Mouse (Mus musculus): ENCODE results near the gene Smarcd1. TPM values are rescaled to one million over a fixed set of nuclear protein-coding genes. Genes with fewer than 3 reads are reported as not detected.

Smarcd1 gene
- total and polyA plus RNA-seq, 2 experiments: 2.0 to 8.5 TPM

DNA sequence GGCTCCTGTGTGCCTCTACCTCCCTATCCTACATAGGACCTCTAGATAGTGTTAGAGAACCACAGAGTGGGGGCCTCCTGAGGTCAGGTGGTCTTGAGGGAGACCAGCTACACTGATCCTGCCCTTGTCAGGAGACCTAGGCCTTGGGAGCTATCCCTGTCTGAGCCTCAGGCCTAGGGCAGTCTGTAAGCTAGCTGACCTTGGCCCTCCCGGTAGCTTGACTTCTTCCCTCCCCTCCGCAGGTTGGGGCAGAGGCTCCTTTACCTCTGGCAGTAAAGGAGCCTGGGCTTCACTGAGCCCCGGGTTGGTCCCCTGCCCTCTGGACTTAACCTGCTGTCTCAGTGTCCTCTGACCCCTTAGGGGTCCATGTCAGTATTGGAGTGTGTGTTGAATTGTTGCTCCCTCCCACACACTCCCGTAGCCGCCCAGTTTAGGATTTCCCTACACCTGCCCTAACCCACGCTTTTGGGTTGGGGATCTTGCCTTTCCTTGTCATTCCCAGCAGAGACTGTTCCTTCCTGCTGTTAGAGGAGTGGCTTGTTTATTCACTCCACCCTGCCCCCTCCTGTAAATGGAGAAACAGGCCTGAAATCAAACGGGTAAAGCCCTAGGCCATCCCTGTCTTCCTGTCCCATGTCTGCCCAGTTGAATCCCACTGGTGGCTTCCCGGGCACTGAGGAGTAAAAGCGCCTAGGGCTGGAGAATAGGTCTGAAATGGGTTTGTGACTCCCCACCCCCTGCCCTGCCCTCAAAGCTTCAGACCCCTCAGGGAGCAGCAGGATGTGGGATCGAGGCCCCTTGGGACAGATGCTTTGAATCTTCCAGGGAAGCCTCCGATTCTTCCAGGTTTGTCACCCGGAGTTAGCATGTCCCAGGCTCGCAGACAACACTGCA, 11.0 kb downstream of the Smarcd1 start:
- Histone ChIP-seq H3K27ac (replicated peaks; ENCODE audit: insufficient read depth, low read depth, low read length) (no peak overlapping the region), H3K9ac (ENCODE audit: low read depth, low read length) (no peak overlapping the region), H3K36me3 (ENCODE audit: control insufficient read depth, insufficient read depth, low read length) (no peaks in the 10 kb centered on the region), H3K79me2 (ENCODE audit: control insufficient read depth, insufficient read depth, low read length) (no peaks in the 10 kb centered on the region), H3K4me1 (ENCODE audit: control insufficient read depth, insufficient read depth, low read length) (peaks cover 44% of the 10 kb centered on the region), H3K4me3 (ENCODE audit: insufficient read depth, low read depth, low read length) (no peak overlapping the region), H3K27me3 (ENCODE audit: control insufficient read depth, insufficient read depth, low read length) (no peaks in the 10 kb centered on the region)
- no peak for TF ChIP-seq CTCF (IDR thresholded peaks at IDR 0.05; ENCODE audit: low read depth, low read length)
- no peak for TF ChIP-seq POLR2A (IDR thresholded peaks at IDR 0.05; ENCODE audit: extremely low read depth, insufficient read depth, low read length)
- no peak for DNase-seq (ENCODE audit: extremely low read depth, low read depth, low spot score)
- WGBS: 68% methylated on average over 13 of the region's 13 CpGs

DNA sequence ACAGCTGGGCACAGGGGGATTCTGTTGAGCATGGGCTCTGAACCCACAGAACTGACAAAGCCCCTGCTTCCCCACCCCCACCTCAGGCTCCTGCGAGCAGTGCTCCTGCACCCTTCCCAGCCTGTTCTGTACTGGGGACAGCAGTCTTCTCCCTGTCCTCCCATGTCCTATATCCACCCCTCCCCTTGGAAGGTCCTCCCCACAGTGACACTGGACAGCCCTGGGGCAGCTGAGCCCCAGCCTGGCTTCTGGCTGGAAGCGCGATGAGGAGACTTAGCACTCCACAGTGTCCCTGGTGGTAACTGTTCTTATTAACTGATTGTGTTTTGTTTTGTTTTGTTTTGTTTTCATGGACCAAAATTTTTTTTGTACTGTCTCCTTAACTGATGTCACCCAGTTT, 11.6 kb downstream of the Smarcd1 start:
- Histone ChIP-seq H3K27ac (replicated peaks; ENCODE audit: insufficient read depth, low read depth, low read length) (no peak overlapping the region), H3K4me1 (ENCODE audit: control insufficient read depth, insufficient read depth, low read length) (peaks cover 44% of the 10 kb centered on the region)

DNA sequence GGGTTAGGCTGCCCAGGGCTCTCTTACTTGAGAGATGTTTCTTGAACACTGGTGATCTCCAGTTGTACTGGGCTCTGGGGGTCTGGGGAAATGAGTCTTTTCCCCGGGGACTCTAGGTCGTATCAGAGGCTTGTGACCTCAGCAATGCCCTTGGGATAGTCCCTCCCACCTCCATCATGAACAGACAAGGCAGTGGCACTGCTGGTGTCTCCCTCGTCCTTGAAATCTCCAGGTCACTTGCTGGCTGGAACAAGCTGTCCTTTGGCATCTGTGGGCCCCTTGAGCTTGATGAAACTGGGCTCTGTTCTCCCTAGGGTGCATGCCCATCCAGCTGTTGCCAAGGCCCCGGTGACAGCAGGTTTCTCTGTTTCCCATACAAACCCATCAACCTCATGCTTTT, 12.3 kb downstream of the Smarcd1 start:
- Histone ChIP-seq H3K27ac (replicated peaks; ENCODE audit: insufficient read depth, low read depth, low read length) (no peak overlapping the region), H3K4me3 (ENCODE audit: insufficient read depth, low read depth, low read length) (no peak overlapping the region), H3K4me1 (ENCODE audit: control insufficient read depth, insufficient read depth, low read length) (peaks cover 46% of the 10 kb centered on the region), H3K27me3 (ENCODE audit: control insufficient read depth, insufficient read depth, low read length) (no peaks in the 10 kb centered on the region), H3K79me2 (ENCODE audit: control insufficient read depth, insufficient read depth, low read length) (peaks cover 3% of the 10 kb centered on the region; the same call in 1 of the 2 replicates), H3K36me3 (ENCODE audit: control insufficient read depth, insufficient read depth, low read length) (no peaks in the 10 kb centered on the region), H3K9ac (ENCODE audit: low read depth, low read length) (no peak overlapping the region)
- WGBS: 81% methylated on average over 4 of the region's 4 CpGs
- TF ChIP-seq POLR2A (IDR thresholded peaks at IDR 0.05; ENCODE audit: extremely low read depth, insufficient read depth, low read length) (no peak), CTCF (IDR thresholded peaks at IDR 0.05; ENCODE audit: low read depth, low read length) (no peak)
- DNase-seq (ENCODE audit: extremely low read depth, low read depth, low spot score): no peak

More for the DNA sequence above, 11.6 kb downstream of the Smarcd1 start:
- H3K27me3 ChIP-seq (ENCODE audit: control insufficient read depth, insufficient read depth, low read length): no peaks in the 10 kb centered on the region
- 80% methylated on average over 3 of the region's 3 CpGs for WGBS
- H3K79me2 ChIP-seq (ENCODE audit: control insufficient read depth, insufficient read depth, low read length): no peaks in the 10 kb centered on the region
- H3K4me3 ChIP-seq (ENCODE audit: insufficient read depth, low read depth, low read length): no peak overlapping the region
- no peaks in the 10 kb centered on the region for H3K36me3 ChIP-seq (ENCODE audit: control insufficient read depth, insufficient read depth, low read length)
- H3K9ac ChIP-seq (ENCODE audit: low read depth, low read length): no peak overlapping the region
- TF ChIP-seq CTCF (IDR thresholded peaks at IDR 0.05; ENCODE audit: low read depth, low read length) (no peak), POLR2A (IDR thresholded peaks at IDR 0.05; ENCODE audit: extremely low read depth, insufficient read depth, low read length) (no peak)
- DNase-seq (ENCODE audit: extremely low read depth, low read depth, low spot score): no peak

DNA sequence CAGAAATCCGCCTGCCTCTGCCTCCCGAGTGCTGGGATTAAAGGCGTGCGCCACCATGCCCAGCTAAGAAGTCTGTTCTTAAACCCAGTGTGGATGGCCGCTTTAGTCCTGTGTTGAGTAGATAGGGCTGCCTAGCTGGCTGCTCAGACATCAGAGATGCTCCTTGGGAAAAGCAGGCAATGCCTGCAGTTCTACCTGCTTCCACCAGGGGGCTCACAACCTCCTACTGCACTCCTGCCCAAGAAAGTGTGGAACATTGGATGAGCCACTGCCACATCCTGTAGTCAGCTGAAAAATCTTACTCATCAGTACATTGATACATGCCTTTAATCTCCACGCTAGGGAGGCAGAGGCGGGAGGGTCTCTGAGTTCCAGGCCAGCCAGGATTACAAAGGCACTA, 12.9 kb downstream of the Smarcd1 start:
- 47% methylated on average over 7 of the region's 7 CpGs for WGBS
- no peak for TF ChIP-seq POLR2A (IDR thresholded peaks at IDR 0.05; ENCODE audit: extremely low read depth, insufficient read depth, low read length)
- TF ChIP-seq CTCF (IDR thresholded peaks at IDR 0.05; ENCODE audit: low read depth, low read length): peak; percentile 96
- Histone ChIP-seq H3K79me2 (ENCODE audit: control insufficient read depth, insufficient read depth, low read length) (peaks cover 3% of the 10 kb centered on the region; the same call in 1 of the 2 replicates), H3K4me3 (ENCODE audit: insufficient read depth, low read depth, low read length) (no peak overlapping the region), H3K9ac (ENCODE audit: low read depth, low read length) (no peak overlapping the region), H3K27me3 (ENCODE audit: control insufficient read depth, insufficient read depth, low read length) (no peaks in the 10 kb centered on the region), H3K36me3 (ENCODE audit: control insufficient read depth, insufficient read depth, low read length) (no peaks in the 10 kb centered on the region), H3K4me1 (ENCODE audit: control insufficient read depth, insufficient read depth, low read length) (peaks cover 49% of the 10 kb centered on the region), H3K27ac (replicated peaks; ENCODE audit: insufficient read depth, low read depth, low read length) (peak overlapping the region; percentile 87; the same call in 1 of the 2 replicates)
- DNase-seq (ENCODE audit: extremely low read depth, low read depth, low spot score): peak; percentile 68

DNA sequence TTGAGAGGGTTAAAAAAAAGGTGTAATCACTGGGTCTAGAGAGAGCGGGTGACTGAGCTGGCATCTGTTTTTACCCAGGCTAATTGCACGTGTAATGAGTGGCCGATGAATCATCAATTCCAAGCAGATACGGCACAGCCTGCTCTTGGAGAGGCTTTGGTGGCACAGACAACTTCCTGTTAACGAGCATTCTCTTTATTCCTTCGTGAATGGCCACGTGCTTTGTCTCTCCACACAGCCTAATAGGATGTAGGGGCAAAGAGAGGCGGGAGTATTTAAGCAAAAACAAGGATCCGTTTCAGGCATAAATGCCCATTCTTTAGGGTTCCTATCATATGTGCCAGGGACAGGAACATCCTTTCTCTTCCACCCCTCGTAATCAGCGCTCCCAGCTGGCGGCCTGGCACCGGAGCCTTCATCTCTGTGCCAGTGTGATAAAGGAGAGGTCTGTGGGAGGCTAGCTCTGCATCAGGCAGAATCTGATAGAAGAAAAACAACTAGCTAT, 13.5 kb downstream of the Smarcd1 start:
- Histone ChIP-seq H3K36me3 (ENCODE audit: control insufficient read depth, insufficient read depth, low read length) (no peaks in the 10 kb centered on the region; the same call in 1 of the 2 replicates), H3K4me1 (ENCODE audit: control insufficient read depth, insufficient read depth, low read length) (peaks cover 49% of the 10 kb centered on the region), H3K9ac (ENCODE audit: low read depth, low read length) (no peak overlapping the region), H3K79me2 (ENCODE audit: control insufficient read depth, insufficient read depth, low read length) (peaks cover 3% of the 10 kb centered on the region; the same call in 1 of the 2 replicates), H3K27me3 (ENCODE audit: control insufficient read depth, insufficient read depth, low read length) (no peaks in the 10 kb centered on the region), H3K27ac (replicated peaks; ENCODE audit: insufficient read depth, low read depth, low read length) (peak overlapping the region; percentile 87), H3K4me3 (ENCODE audit: insufficient read depth, low read depth, low read length) (no peak overlapping the region)
- DNase-seq (ENCODE audit: extremely low read depth, low read depth, low spot score): no peak
- no peak for TF ChIP-seq CTCF (IDR thresholded peaks at IDR 0.05; ENCODE audit: low read depth, low read length)
- no peak for TF ChIP-seq POLR2A (IDR thresholded peaks at IDR 0.05; ENCODE audit: extremely low read depth, insufficient read depth, low read length)
- 15% methylated on average over 13 of the region's 13 CpGs for WGBS
